In the genomic region with DNA sequence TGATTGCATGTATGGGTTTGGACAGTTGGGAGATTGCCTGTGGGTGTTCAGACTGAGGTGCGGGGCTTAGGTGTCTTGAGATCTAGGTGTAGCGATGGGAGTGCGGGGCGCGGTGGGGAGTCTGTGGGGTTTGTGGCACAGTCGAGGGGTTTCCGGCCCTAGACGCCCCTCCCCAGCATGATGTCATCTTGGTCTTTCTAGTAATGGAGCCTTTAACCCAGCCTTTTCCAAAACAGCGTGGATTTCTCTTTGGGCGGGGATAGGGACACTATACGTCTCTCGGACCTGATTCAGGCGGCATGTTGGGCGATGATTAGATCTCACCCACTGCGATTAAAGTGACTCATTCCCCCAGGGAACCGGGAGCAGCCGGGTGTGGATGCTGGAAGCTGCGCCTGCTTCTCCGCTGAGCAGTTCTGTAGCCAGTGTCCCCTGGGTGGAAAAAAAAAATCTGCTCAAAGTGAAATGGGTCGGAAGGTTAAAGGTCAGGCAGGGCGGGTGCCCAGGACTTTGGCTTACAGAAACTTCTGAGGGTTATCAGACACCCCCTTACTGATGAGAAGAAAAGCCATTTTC, we compare ENCODE assay signal across 8 mouse cellular contexts. TPM values are rescaled to one million over a fixed set of nuclear protein-coding genes. Genes with fewer than 3 reads are reported as not detected.
DNase-seq lines count a peak whose midpoint lies in the region; ATAC-seq lines count a peak whose summit lies in the region.

No protein-coding gene starts in this region.

- no peaks in the 10 kb centered on the region for H3K27me3 ChIP-seq in hindbrain, embryonic 11.5 days (ENCODE audit: control insufficient read depth, insufficient read depth, low read length)

- WGBS in hindbrain, embryonic 11.5 days, result under 1% methylated on average over 21 of the region's 21 CpGs

- ATAC-seq in hindbrain, embryonic 11.5 days (ENCODE audit: low FRiP score), result peak; percentile 33
- no peak for ATAC-seq in monocyte, adult 5-6 weeks (replicated peaks; ENCODE audit: insufficient number of reproducible peaks, low FRiP score, low TSS enrichment, poor library complexity, severe bottlenecking)

- peak overlapping the region; percentile 96 for H3K9ac ChIP-seq in hindbrain, embryonic 11.5 days (ENCODE audit: low read depth, low read length)

- no peaks in the 10 kb centered on the region for H3K9me3 ChIP-seq in hindbrain, embryonic 11.5 days (ENCODE audit: control insufficient read depth, low read length)

- 0 out of 2 replicates have a peak overlapping the region, but pooled peaks have one; percentile 85 for H3K27ac ChIP-seq in hindbrain, embryonic 11.5 days (ENCODE audit: low read depth, low read length)

- H3K4me3 ChIP-seq in hindbrain, embryonic 11.5 days (ENCODE audit: low read depth, low read length), result peak overlapping the region; percentile 98

- H3K4me1 ChIP-seq in hindbrain, embryonic 11.5 days (replicated peaks; ENCODE audit: control insufficient read depth, insufficient read depth, low read length), result 0 out of 2 replicates have a peak, but pooled peaks cover 2% of the 10 kb centered on the region

- H3K4me2 ChIP-seq in hindbrain, embryonic 11.5 days (replicated peaks; ENCODE audit: low read depth, low read length), result peak overlapping the region; percentile 88

- DNase-seq in R1 (ENCODE audit: low read depth, low spot score), result peak; percentile 80
- peak; percentile 59 for DNase-seq in cerebellum, adult 8-10 months
- peak; percentile 21 to 70 for DNase-seq in frontal cortex, adult 2 months (ENCODE audit: extremely low spot score in 1 of 2, low spot score in 1 of 2)
- peak; percentile 62 for DNase-seq in hindbrain, embryonic 11.5 days (ENCODE audit: low spot score)
- DNase-seq in layer of hippocampus, postnatal 10 days (ENCODE audit: low spot score in 2 of 2), result peak; percentile 44 to 66
- DNase-seq in lung, postnatal 14 days, result peak; percentile 48
- peak; percentile 20 to 40 for DNase-seq in right cerebral cortex, postnatal 36 days (ENCODE audit: low spot score in 2 of 2)

- no peaks in the 10 kb centered on the region for H3K36me3 ChIP-seq in hindbrain, embryonic 11.5 days (ENCODE audit: control insufficient read depth, insufficient read depth, low read length)

RNA-seq across cellular contexts. Expression of gene Ap2a2, which starts 1.0 kb away (rescaled TPM):
- polyA plus RNA-seq in frontal cortex, adult 2 months (2012; rRNA removed), result 94.5 and 96.8 TPM in 2 replicates
- polyA plus RNA-seq in hindbrain, embryonic 11.5 days (2014; fragmentation: Nextera tagmentation; extraction: Ambion mirVana), result 67.1 and 77.4 TPM in 2 replicates
- total RNA-seq in layer of hippocampus, postnatal 10 days (2021), result 100 to 1,000 TPM; 271 to 272 TPM
- 39.0 to 52.7 TPM (median 48.6 TPM) in 3 replicates for total RNA-seq in monocyte, adult 5-6 weeks (2017)

RNA-seq across cellular contexts. Expression of gene Chid1, which starts 23.3 kb away (rescaled TPM):
- polyA plus RNA-seq in frontal cortex, adult 2 months (2012; rRNA removed), result 35.8 and 46.7 TPM in 2 replicates
- 24.1 and 28.8 TPM in 2 replicates for polyA plus RNA-seq in hindbrain, embryonic 11.5 days (2014; fragmentation: Nextera tagmentation; extraction: Ambion mirVana)
- total RNA-seq in layer of hippocampus, postnatal 10 days (2021), result 10 to 100 TPM; 68.7 to 69.8 TPM
- total RNA-seq in monocyte, adult 5-6 weeks (2017), result 10.4 to 19.8 TPM (median 13.9 TPM) in 3 replicates

Comparison
In these comparisons a context has a peak if more than half of its experiments do, and no peak if none do; other contexts are left out.
1. DNase-seq: peak in every context shown above with its lines; median percentile 80 in R1; 62 in hindbrain, embryonic 11.5 days; 59 in cerebellum, adult 8-10 months; 55 in layer of hippocampus, postnatal 10 days; 48 in lung, postnatal 14 days; 46 in frontal cortex, adult 2 months; 30 in right cerebral cortex, postnatal 36 days.